Mouse (Mus musculus): ENCODE results near the gene Sync. TPM values are rescaled to one million over a fixed set of nuclear protein-coding genes. Genes with fewer than 3 reads are reported as not detected.

Sync gene
- 0.41 TPM for polyA plus RNA-seq (2015; fragmentation: Illumina TruSeq; extraction: RNeasy Lipid Tissue Mini Kit (QIAGEN cat#74804); ENCODE audit: insufficient read depth, low read depth, low replicate concordance)

DNA sequence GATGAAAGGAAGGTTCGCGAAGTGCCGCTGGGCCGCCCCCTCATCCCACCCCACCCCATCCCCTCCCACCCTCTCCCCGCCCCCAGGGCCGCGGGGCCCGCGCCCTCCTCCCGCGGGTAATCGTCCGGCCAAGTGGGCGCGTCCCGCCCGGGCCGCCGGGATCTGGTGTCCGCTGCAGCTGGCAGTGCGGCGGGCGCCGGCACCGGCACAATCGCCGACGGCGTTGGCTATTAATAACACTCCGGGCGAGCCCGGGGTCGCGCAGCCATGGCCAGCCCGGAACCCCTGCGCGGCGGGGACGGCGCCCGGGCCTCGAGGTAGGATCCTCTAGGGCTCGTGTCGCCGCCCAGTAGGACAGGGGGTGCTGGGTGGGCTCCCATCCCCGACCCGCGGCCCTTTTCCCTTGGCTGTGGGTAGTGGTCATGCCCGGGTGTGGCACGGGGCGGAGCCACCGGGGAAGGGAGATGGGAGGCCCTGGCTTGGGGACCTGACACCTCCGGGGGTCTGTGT is at the start of gene Sync:
Gene Sync (plus strand): TSS at position 146 of the 510 bp plus-strand sequence.

DNA sequence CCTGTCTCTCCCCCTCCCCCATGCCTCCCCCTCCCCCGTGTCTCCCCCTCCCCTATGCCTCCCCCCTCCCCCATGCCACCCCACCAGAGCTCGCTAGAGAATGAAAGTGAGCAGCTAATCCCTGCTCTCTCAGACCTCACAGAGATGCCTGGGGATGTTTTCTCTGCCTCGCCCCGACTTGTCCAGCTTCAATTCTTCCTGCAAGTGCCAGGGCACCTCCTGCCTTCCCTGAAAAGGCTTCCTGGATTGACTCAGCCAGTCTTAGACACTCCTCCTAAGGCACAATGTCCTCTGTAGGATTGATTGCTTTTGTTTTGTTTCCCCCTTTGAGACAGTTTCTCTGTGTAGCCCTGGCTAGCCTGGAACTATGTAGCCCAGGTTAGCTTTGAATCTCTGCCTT is 26.2 kb upstream of the Sync start, which contains the start of gene C77080:
Gene C77080 (minus strand): TSS at position 209 of the 400 bp plus-strand sequence.

DNA sequence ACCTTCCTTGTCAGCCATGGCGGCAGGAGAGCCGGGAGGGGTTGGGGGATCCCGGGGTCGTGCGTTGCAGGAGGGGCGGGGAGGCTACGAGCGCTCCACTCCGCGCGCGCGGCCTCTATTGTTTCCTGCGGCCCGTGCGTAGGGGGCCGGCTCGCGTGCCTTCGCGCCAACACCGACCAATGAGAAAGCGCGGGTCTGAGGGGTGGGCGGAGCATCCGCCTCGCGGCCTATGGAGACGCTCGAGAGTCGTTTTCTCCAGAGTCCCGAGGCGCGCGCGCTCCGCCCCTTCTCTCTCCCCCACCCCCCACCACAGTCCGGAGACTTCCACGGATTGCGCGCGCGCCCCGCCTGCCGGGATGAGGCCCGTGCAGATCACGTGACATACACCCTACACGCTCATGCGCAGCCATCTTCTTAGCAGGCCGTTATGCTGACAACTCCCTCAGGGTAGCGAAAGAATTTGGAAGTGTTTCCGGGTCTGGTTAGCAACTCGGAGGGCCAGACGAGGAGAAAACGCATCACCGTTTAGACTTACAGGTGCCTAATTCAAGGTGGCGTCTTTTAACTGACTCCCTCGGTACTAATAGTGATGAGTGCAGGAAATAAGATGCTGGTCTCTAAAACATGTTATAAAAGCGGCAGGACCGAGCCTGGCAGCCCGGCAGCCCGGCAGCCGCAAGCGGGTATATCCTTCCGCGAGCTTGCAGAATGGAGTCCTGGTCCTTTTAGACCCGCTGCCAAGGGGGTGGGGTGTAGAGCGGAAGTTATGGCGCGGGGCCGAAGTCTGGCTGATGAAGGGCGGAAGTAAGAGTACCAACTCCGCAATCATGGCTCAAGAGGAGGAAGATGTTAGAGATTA is 48.0 kb downstream of the Sync start, which contains the start of the genes Rbbp4 and Zbtb8os:
Gene Rbbp4 (minus strand): TSS at position 155 of the 859 bp plus-strand sequence.
Gene Zbtb8os (plus strand): TSS at position 480 of the 859 bp plus-strand sequence.

Other genes starting within 250 kb of the Sync start
- 5.2 TPM for gene Rnf19b, start 229.3 kb upstream of the Sync start, polyA plus RNA-seq (2015; fragmentation: Illumina TruSeq; extraction: RNeasy Lipid Tissue Mini Kit (QIAGEN cat#74804); ENCODE audit: insufficient read depth, low read depth, low replicate concordance)
- gene Tmem54, start 182.1 kb upstream of the Sync start, polyA plus RNA-seq (2015; fragmentation: Illumina TruSeq; extraction: RNeasy Lipid Tissue Mini Kit (QIAGEN cat#74804); ENCODE audit: insufficient read depth, low read depth, low replicate concordance): not detected
- gene Hpca, start 165.6 kb upstream of the Sync start, polyA plus RNA-seq (2015; fragmentation: Illumina TruSeq; extraction: RNeasy Lipid Tissue Mini Kit (QIAGEN cat#74804); ENCODE audit: insufficient read depth, low read depth, low replicate concordance): not detected
- gene Fndc5, start 150.6 kb upstream of the Sync start, polyA plus RNA-seq (2015; fragmentation: Illumina TruSeq; extraction: RNeasy Lipid Tissue Mini Kit (QIAGEN cat#74804); ENCODE audit: insufficient read depth, low read depth, low replicate concordance): not detected
- gene S100pbp, start 97.9 kb upstream of the Sync start, polyA plus RNA-seq (2015; fragmentation: Illumina TruSeq; extraction: RNeasy Lipid Tissue Mini Kit (QIAGEN cat#74804); ENCODE audit: insufficient read depth, low read depth, low replicate concordance): 4.6 TPM
- 18.5 TPM for gene Yars, start 97.9 kb upstream of the Sync start, polyA plus RNA-seq (2015; fragmentation: Illumina TruSeq; extraction: RNeasy Lipid Tissue Mini Kit (QIAGEN cat#74804); ENCODE audit: insufficient read depth, low read depth, low replicate concordance)
- gene C77080, start 26.2 kb upstream of the Sync start, polyA plus RNA-seq (2015; fragmentation: Illumina TruSeq; extraction: RNeasy Lipid Tissue Mini Kit (QIAGEN cat#74804); ENCODE audit: insufficient read depth, low read depth, low replicate concordance): 6.5 TPM
- gene Rbbp4, start 47.8 kb downstream of the Sync start, polyA plus RNA-seq (2015; fragmentation: Illumina TruSeq; extraction: RNeasy Lipid Tissue Mini Kit (QIAGEN cat#74804); ENCODE audit: insufficient read depth, low read depth, low replicate concordance): 12.0 TPM
- gene Zbtb8os, start 48.1 kb downstream of the Sync start, polyA plus RNA-seq (2015; fragmentation: Illumina TruSeq; extraction: RNeasy Lipid Tissue Mini Kit (QIAGEN cat#74804); ENCODE audit: insufficient read depth, low read depth, low replicate concordance): 5.0 TPM
- gene Zbtb8a, start 90.5 kb downstream of the Sync start, polyA plus RNA-seq (2015; fragmentation: Illumina TruSeq; extraction: RNeasy Lipid Tissue Mini Kit (QIAGEN cat#74804); ENCODE audit: insufficient read depth, low read depth, low replicate concordance): 1.6 TPM
- gene Zbtb8b, start 153.2 kb downstream of the Sync start, polyA plus RNA-seq (2015; fragmentation: Illumina TruSeq; extraction: RNeasy Lipid Tissue Mini Kit (QIAGEN cat#74804); ENCODE audit: insufficient read depth, low read depth, low replicate concordance): not detected
- 15.5 TPM for gene Bsdc1, start 174.0 kb downstream of the Sync start, polyA plus RNA-seq (2015; fragmentation: Illumina TruSeq; extraction: RNeasy Lipid Tissue Mini Kit (QIAGEN cat#74804); ENCODE audit: insufficient read depth, low read depth, low replicate concordance)
- not detected for gene Tssk3, start 203.4 kb downstream of the Sync start, polyA plus RNA-seq (2015; fragmentation: Illumina TruSeq; extraction: RNeasy Lipid Tissue Mini Kit (QIAGEN cat#74804); ENCODE audit: insufficient read depth, low read depth, low replicate concordance)
- not detected for gene Fam229a, start 203.6 kb downstream of the Sync start, polyA plus RNA-seq (2015; fragmentation: Illumina TruSeq; extraction: RNeasy Lipid Tissue Mini Kit (QIAGEN cat#74804); ENCODE audit: insufficient read depth, low read depth, low replicate concordance)
- 7.8 TPM for gene Marcksl1, start 226.0 kb downstream of the Sync start, polyA plus RNA-seq (2015; fragmentation: Illumina TruSeq; extraction: RNeasy Lipid Tissue Mini Kit (QIAGEN cat#74804); ENCODE audit: insufficient read depth, low read depth, low replicate concordance)